Mouse (Mus musculus) liver, embryonic 12.5 days (tissue): ENCODE results near the gene Cd44. TPM values are rescaled to one million over a fixed set of nuclear protein-coding genes. Genes with fewer than 3 reads are reported as not detected.

Experiments
- ATAC-seq: fragments of 200-750 bp; cut with Nextera tagmentation; 2 replicates; pipeline ENCODE4 v1.8.0; 2017; ENCODE audit warnings: moderate number of reproducible peaks, mild to moderate bottlenecking, moderate library complexity
- H3K27ac ChIP-seq: fragments of 300-500 bp; sonication (generic); 2 replicates; pipeline ENCODE4 v1.5.1; 2016; ENCODE audit warnings: mild to moderate bottlenecking
- H3K27me3 ChIP-seq: fragments of 300-500 bp; sonication (generic); replicated peaks from 2 replicates; pipeline ENCODE4 v1.6.1; 2016; ENCODE audit warnings: mild to moderate bottlenecking, moderate library complexity
- H3K36me3 ChIP-seq: fragments of 300-500 bp; sonication (generic); 2 replicates; pipeline ENCODE4 v1.6.1; 2016; ENCODE audit warnings: mild to moderate bottlenecking, moderate library complexity
- H3K4me1 ChIP-seq: fragments of 300-500 bp; sonication (generic); 2 replicates; pipeline ENCODE4 v1.6.1; 2016
- H3K4me2 ChIP-seq: fragments of 300-500 bp; sonication (generic); 2 replicates; pipeline ENCODE4 v1.6.1; 2016; ENCODE audit warnings: mild to moderate bottlenecking, moderate library complexity
- H3K4me3 ChIP-seq: fragments of 300-500 bp; sonication (generic); 2 replicates; pipeline ENCODE4 v1.5.1; 2016; ENCODE audit warnings: mild to moderate bottlenecking, moderate library complexity
- H3K9ac ChIP-seq: fragments of 300-500 bp; sonication (generic); 2 replicates; pipeline ENCODE4 v1.6.1; 2016; ENCODE audit warnings: mild to moderate bottlenecking, moderate library complexity
- H3K9me3 ChIP-seq: fragments of 300-500 bp; sonication (generic); replicated peaks from 2 replicates; pipeline ENCODE4 v1.6.1; 2016; ENCODE audit warnings: mild to moderate bottlenecking, moderate library complexity
- WGBS: fragments of 180-500 bp; shearing (Covaris S2); methylation state at CpG from one replicate; pipeline ENCODE4 v1.1.7; 2016; ENCODE audit not compliant: insufficient replicate concordance; 5-methylcytosine and 5-hydroxymethylcytosine counted together
- polyA plus RNA-seq: library from polyadenylated mRNA; unstranded; fragments of >200 nt; fragmentation: Nextera tagmentation; extraction: Ambion mirVana; gene quantifications from 2 replicates; pipeline ENCODE4 v1.2.1, GENCODE M21; 2016

Cd44 gene
- polyA plus RNA-seq, 1 experiment from 2014 or later, result 17.8 TPM

- peak; percentile 32; the same call in 1 of the 2 replicates for ATAC-seq
- 46% methylated on average over 6 of the region's 6 CpGs for WGBS
- no peaks in the 10 kb centered on the region for H3K9me3 ChIP-seq
- no peak overlapping the region for H3K4me3 ChIP-seq
- H3K4me1 ChIP-seq, result peaks cover 68% of the 10 kb centered on the region
- H3K27ac ChIP-seq, result no peak overlapping the region
- H3K4me2 ChIP-seq, result no peak overlapping the region
- peaks cover 8% of the 10 kb centered on the region; the same call in 1 of the 2 replicates for H3K36me3 ChIP-seq
- H3K27me3 ChIP-seq, result no peaks in the 10 kb centered on the region
- no peak overlapping the region for H3K9ac ChIP-seq
Measured at GRCm38 (mm10) chr2:102886306-102886935, 15.0 kb downstream of the Cd44 start.

DNA sequence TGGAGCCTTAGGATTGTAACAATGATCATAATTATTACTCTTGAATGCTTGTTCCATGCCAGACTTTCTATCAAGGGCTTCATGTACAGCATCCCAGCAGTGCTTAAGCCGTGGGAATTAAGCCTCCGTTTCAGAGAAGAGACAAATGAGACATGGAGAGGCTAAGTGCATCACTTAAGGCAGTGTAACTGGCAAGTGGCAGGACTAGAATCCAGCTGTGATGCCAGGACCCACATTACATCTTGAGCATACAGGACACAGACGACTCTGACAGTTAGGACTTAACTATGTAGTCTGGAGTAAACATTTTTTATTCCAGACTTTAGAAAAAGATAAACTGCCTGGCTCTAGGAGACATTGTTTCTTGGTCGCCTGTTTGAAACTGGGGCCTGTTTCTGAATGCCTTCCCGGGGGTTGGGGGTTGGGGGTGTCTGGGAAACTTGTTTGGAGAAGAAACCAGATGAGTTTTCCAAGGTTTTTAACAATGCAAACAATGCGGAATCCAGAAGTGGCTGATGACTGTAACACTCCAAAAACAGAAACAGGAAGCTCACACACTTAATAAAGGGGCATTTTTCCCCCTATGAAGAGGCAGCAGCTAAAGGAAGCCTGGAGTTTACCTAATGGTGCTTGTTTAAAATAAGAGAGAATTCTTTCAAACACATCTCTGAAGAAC is 18.7 kb downstream of the Cd44 start:
- 54% methylated on average over 6 of the region's 6 CpGs for WGBS
- no peak overlapping the region for H3K4me2 ChIP-seq
- H3K9ac ChIP-seq, result no peak overlapping the region
- H3K36me3 ChIP-seq, result no peaks in the 10 kb centered on the region
- no peaks in the 10 kb centered on the region for H3K27me3 ChIP-seq
- no peak overlapping the region for H3K4me3 ChIP-seq
- ATAC-seq, result no peak
- peaks cover 55% of the 10 kb centered on the region for H3K4me1 ChIP-seq
- H3K27ac ChIP-seq, result no peak overlapping the region
- H3K9me3 ChIP-seq, result no peaks in the 10 kb centered on the region

- 83% methylated on average over 8 of the region's 8 CpGs for WGBS
- no peak overlapping the region for H3K27ac ChIP-seq
- H3K36me3 ChIP-seq, result no peaks in the 10 kb centered on the region
- H3K4me3 ChIP-seq, result no peak overlapping the region
- H3K9me3 ChIP-seq, result no peaks in the 10 kb centered on the region
- no peak overlapping the region for H3K9ac ChIP-seq
- H3K27me3 ChIP-seq, result no peaks in the 10 kb centered on the region
- ATAC-seq, result no peak
- H3K4me2 ChIP-seq, result no peak overlapping the region
- peaks cover 54% of the 10 kb centered on the region for H3K4me1 ChIP-seq
Measured at GRCm38 (mm10) chr2:102882004-102882588, 19.4 kb downstream of the Cd44 start.

GRCm38 (mm10) chr2:102878513-102878912 is 23.0 kb downstream of the Cd44 start:
- Histone ChIP-seq H3K4me3 (no peak overlapping the region), H3K9ac (no peak overlapping the region), H3K9me3 (no peaks in the 10 kb centered on the region), H3K4me1 (peaks cover 48% of the 10 kb centered on the region), H3K27ac (no peak overlapping the region), H3K36me3 (no peaks in the 10 kb centered on the region), H3K27me3 (no peaks in the 10 kb centered on the region), H3K4me2 (no peak overlapping the region)
- WGBS, result 40% methylated on average over 2 of the region's 2 CpGs
- no peak for ATAC-seq

DNA sequence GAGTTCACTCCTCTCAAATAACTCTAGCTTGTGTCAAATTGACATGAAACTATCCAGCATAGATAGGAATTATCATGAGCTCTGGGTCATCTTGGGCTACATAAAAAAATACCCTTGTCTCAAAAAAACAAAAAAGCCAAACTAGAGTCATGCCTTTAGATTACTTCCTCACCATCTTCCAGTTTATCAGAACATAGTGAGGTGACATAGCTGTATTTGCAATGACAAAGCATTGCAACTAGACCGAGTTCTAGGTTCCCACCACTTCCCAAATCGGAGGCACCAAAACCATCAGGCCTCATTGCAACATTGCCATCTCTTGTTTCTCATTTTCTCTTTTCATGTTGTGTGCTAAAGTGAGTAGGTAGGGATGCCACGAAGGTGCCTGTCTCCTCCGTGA is 24.0 kb downstream of the Cd44 start:
- Histone ChIP-seq H3K36me3 (no peaks in the 10 kb centered on the region), H3K27ac (no peak overlapping the region), H3K27me3 (no peaks in the 10 kb centered on the region), H3K9ac (no peak overlapping the region), H3K9me3 (no peaks in the 10 kb centered on the region), H3K4me3 (no peak overlapping the region), H3K4me2 (no peak overlapping the region), H3K4me1 (peaks cover 45% of the 10 kb centered on the region)
- ATAC-seq, result no peak
- 55% methylated on average over 4 of the region's 4 CpGs for WGBS

- no peak overlapping the region for H3K9ac ChIP-seq
- H3K9me3 ChIP-seq, result no peaks in the 10 kb centered on the region
- 17% methylated on average over 1 of the region's 1 CpGs for WGBS
- H3K4me2 ChIP-seq, result no peak overlapping the region
- H3K27me3 ChIP-seq, result no peaks in the 10 kb centered on the region
- peak; percentile 42; the same call in 1 of the 2 replicates for ATAC-seq
- no peak overlapping the region for H3K27ac ChIP-seq
- H3K4me3 ChIP-seq, result no peak overlapping the region
- H3K4me1 ChIP-seq, result peaks cover 47% of the 10 kb centered on the region
- no peaks in the 10 kb centered on the region for H3K36me3 ChIP-seq
Measured at GRCm38 (mm10) chr2:102876141-102876540, 25.3 kb downstream of the Cd44 start.

DNA sequence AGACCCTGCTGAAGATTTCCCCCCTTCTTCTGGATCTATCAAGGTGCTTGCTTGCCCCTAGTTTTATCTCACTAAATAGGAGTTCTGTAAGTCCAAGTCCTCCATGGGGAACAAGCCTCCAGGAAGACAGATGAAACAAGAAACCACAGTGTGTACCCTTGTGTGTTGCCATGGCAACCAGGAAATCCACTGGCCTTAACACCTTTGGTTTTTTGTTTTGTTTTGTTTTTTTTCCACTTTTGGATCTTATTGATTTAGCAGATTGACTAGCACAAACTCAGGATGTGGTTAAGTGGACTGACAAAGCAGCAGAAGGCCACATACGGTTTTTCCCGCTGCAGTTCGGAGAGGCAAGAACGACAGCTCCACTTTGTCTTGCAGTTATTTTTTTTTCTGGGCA is 27.6 kb downstream of the Cd44 start:
- 49% methylated on average over 4 of the region's 4 CpGs for WGBS
- ATAC-seq, result no peak

GRCm38 (mm10) chr2:102873194-102873593 is 28.3 kb downstream of the Cd44 start:
- Histone ChIP-seq H3K9me3 (no peaks in the 10 kb centered on the region), H3K9ac (no peak overlapping the region), H3K4me2 (no peak overlapping the region), H3K27me3 (no peaks in the 10 kb centered on the region), H3K4me1 (peaks cover 75% of the 10 kb centered on the region), H3K36me3 (no peaks in the 10 kb centered on the region), H3K4me3 (no peak overlapping the region), H3K27ac (no peak overlapping the region)
- no peak for ATAC-seq
- 84% methylated on average over 4 of the region's 4 CpGs for WGBS

More for the DNA sequence above, 27.6 kb downstream of the Cd44 start:
- Histone ChIP-seq H3K4me1 (peaks cover 68% of the 10 kb centered on the region), H3K36me3 (no peaks in the 10 kb centered on the region), H3K9ac (no peak overlapping the region), H3K9me3 (no peaks in the 10 kb centered on the region), H3K27me3 (no peaks in the 10 kb centered on the region), H3K4me3 (no peak overlapping the region), H3K4me2 (no peak overlapping the region), H3K27ac (no peak overlapping the region)

- WGBS, result 76% methylated on average over 2 of the region's 2 CpGs
- Histone ChIP-seq H3K4me1 (peaks cover 73% of the 10 kb centered on the region), H3K9ac (no peak overlapping the region), H3K4me3 (no peak overlapping the region), H3K36me3 (no peaks in the 10 kb centered on the region), H3K27ac (no peak overlapping the region), H3K9me3 (no peaks in the 10 kb centered on the region), H3K4me2 (no peak overlapping the region), H3K27me3 (no peaks in the 10 kb centered on the region)
- no peak for ATAC-seq
Measured at GRCm38 (mm10) chr2:102872436-102872835, 29.0 kb downstream of the Cd44 start.

- no peaks in the 10 kb centered on the region for H3K27me3 ChIP-seq
- H3K27ac ChIP-seq, result peak overlapping the region; percentile 45; the same call in 1 of the 2 replicates
- H3K9me3 ChIP-seq, result no peaks in the 10 kb centered on the region
- H3K4me3 ChIP-seq, result no peak overlapping the region
- H3K36me3 ChIP-seq, result peaks cover 12% of the 10 kb centered on the region; the same call in 1 of the 2 replicates
- H3K4me1 ChIP-seq, result peaks cover 71% of the 10 kb centered on the region
- ATAC-seq, result no peak
- peak overlapping the region; percentile 27; the same call in 1 of the 2 replicates for H3K4me2 ChIP-seq
- H3K9ac ChIP-seq, result no peak overlapping the region
- WGBS, result 61% methylated on average over 2 of the region's 2 CpGs
Measured at GRCm38 (mm10) chr2:102868444-102868843, 33.0 kb downstream of the Cd44 start.

- Histone ChIP-seq H3K27me3 (no peaks in the 10 kb centered on the region), H3K36me3 (peaks cover 12% of the 10 kb centered on the region), H3K9ac (peak overlapping the region; percentile 56), H3K4me3 (peak overlapping the region; percentile 32), H3K4me1 (peaks cover 70% of the 10 kb centered on the region), H3K27ac (peak overlapping the region; percentile 86), H3K9me3 (no peaks in the 10 kb centered on the region), H3K4me2 (peak overlapping the region; percentile 67)
- ATAC-seq, result peak; percentile 74
- 5% methylated on average over 6 of the region's 6 CpGs for WGBS
Measured at GRCm38 (mm10) chr2:102867396-102868088, 33.9 kb downstream of the Cd44 start.

DNA sequence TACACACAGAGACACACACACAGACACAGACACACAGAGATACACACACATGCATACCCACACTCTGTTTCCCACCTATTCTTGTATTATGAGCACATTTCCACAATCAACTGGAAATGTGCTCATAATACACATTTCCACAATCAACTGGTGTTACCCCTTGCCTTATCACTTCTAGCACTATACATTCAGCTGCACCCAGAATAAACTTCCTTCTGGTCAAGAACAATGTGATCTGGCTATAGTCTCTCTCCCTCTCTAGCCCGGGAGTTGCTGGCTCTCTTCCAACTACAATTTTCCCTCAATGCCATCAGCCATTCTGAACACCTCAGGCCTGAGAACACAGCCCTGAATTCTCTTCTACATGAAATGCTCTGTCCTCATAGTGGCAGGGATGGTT is 34.9 kb downstream of the Cd44 start:
- 0 out of 2 replicates have a peak overlapping the region, but pooled peaks have one; percentile 56 for H3K9ac ChIP-seq
- no peaks in the 10 kb centered on the region for H3K9me3 ChIP-seq
- H3K27me3 ChIP-seq, result no peaks in the 10 kb centered on the region
- peak; percentile 40; the same call in 1 of the 2 replicates for ATAC-seq
- peak overlapping the region; percentile 67 for H3K4me2 ChIP-seq
- peak overlapping the region; percentile 32; the same call in 1 of the 2 replicates for H3K4me3 ChIP-seq
- WGBS, result 24% methylated on average over 1 of the region's 1 CpGs
- H3K36me3 ChIP-seq, result peaks cover 13% of the 10 kb centered on the region
- H3K4me1 ChIP-seq, result peaks cover 61% of the 10 kb centered on the region
- peak overlapping the region; percentile 86 for H3K27ac ChIP-seq
